Mouse (Mus musculus) ES-Bruce4 (cell line): ENCODE results near the gene Zfp1. TPM values are rescaled to one million over a fixed set of nuclear protein-coding genes. Genes with fewer than 3 reads are reported as not detected.

Experiments
- H3K27ac ChIP-seq: 2 replicates; pipeline ENCODE4 v1.5.1; 2012; ENCODE audit warnings: low read length, inconsistent platforms; ENCODE audit not compliant: insufficient read depth
- H3K27me3 ChIP-seq: 2 replicates; pipeline ENCODE4 v1.6.1; 2012; ENCODE audit warnings: mild to moderate bottlenecking, low read length, inconsistent platforms; ENCODE audit not compliant: control insufficient read depth, poor library complexity, insufficient read depth, severe bottlenecking
- H3K36me3 ChIP-seq: 2 replicates; pipeline ENCODE4 v1.6.1; 2012; ENCODE audit warnings: inconsistent platforms, mild to moderate bottlenecking, low read length, moderate library complexity; ENCODE audit not compliant: control insufficient read depth, poor library complexity, insufficient read depth, severe bottlenecking
- H3K4me1 ChIP-seq: one replicate; pipeline ENCODE4 v1.8.1; 2011; ENCODE audit warnings: low read length; ENCODE audit not compliant: control insufficient read depth, insufficient read depth
- H3K4me3 ChIP-seq: 2 replicates; pipeline ENCODE4 v1.5.1; 2011; ENCODE audit warnings: low read depth, mild to moderate bottlenecking, low read length
- H3K9ac ChIP-seq: 2 replicates; pipeline ENCODE4 v1.6.1; 2012; ENCODE audit warnings: low read depth, mild to moderate bottlenecking, inconsistent platforms; ENCODE audit not compliant: poor library complexity, severe bottlenecking
- H3K9me3 ChIP-seq: replicated peaks from 2 replicates; pipeline ENCODE4 v1.6.1; 2012; ENCODE audit warnings: mild to moderate bottlenecking, low read length, inconsistent platforms; ENCODE audit not compliant: control insufficient read depth, poor library complexity, insufficient read depth, severe bottlenecking
- CTCF ChIP-seq: IDR thresholded peaks from one replicate; pipeline ENCODE4 v1.8.1; 2011; ENCODE audit warnings: low read depth, low read length
- EP300 ChIP-seq: IDR thresholded peaks from 2 replicates; pipeline ENCODE4 v1.6.1; 2011; ENCODE audit warnings: low read depth, low read length; ENCODE audit not compliant: insufficient read depth
- POLR2A ChIP-seq: IDR thresholded peaks from one replicate; pipeline ENCODE4 v1.8.1; 2011; ENCODE audit warnings: low read length; ENCODE audit not compliant: insufficient read depth
- polyA plus RNA-seq: library from polyadenylated mRNA; stranded (reverse); fragments of >200 nt; gene quantifications from 2 replicates; pipeline ENCODE4 v1.2.4, GENCODE M21; 2011; ENCODE audit warnings: low read depth; ENCODE audit not compliant: missing spikeins, insufficient read depth, insufficient read length

Gene Zfp1
- polyA plus RNA-seq, 1 experiment = 22.3 TPM

- peaks cover 11% of the 10 kb centered on the region for H3K4me1 ChIP-seq
- no peak for TF ChIP-seq CTCF
- 0 out of 2 replicates have a peak, but pooled peaks have one; percentile 28 for TF ChIP-seq EP300
- H3K9me3 ChIP-seq = no peaks in the 10 kb centered on the region
- H3K36me3 ChIP-seq = no peaks in the 10 kb centered on the region
- no peaks in the 10 kb centered on the region for H3K27me3 ChIP-seq
- peak overlapping the region; percentile 2 for H3K4me3 ChIP-seq
- H3K9ac ChIP-seq = no peak overlapping the region
- H3K27ac ChIP-seq = peak overlapping the region; percentile 57
Measured at GRCm38 (mm10) chr8:111622553-111622952, 20.6 kb upstream of the Zfp1 start.

DNA sequence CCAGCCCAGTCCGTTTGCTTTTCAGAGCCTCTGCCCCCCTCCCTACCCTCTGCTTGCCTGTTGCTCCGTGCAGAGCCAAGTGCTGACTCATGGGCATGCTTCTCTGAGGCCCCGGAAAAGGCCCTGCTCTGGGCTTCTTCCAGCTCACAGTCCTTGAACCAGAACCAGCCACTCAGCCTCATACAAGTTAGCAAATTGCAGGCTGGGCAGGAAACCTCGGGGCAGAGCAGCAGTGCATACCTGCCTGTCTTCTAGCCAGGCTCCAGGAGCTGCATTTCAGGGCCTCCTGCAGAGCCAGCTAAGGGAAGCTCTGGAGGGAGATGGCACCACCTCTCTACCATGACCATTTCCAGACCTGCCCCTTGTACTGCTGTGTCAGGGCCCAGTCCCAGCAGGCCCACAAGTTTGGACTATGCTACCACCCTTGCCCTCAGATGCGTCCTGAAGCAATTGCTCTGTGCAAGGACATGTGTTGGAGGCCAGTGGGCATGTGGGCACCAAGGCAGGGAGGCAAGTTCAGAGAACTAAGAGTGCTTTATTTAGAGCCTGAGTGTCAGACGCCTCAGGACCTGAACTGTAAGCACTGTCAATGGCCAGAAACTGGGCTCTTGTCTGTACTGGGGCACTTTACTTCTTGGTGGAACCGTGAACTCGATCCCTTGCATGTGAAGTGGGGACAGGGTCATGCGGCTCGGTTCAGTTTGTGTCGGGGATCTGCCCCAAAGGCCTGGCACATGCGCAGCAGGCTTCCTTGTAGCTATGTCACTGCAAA, 18.9 kb upstream of the Zfp1 start:
- TF ChIP-seq POLR2A (no peak), EP300 (no peak), CTCF (no peak)
- no peaks in the 10 kb centered on the region for H3K9me3 ChIP-seq
- H3K4me3 ChIP-seq = no peak overlapping the region
- peak overlapping the region; percentile 7; the same call in 1 of the 2 replicates for H3K9ac ChIP-seq
- H3K27ac ChIP-seq = no peak overlapping the region
- H3K27me3 ChIP-seq = no peaks in the 10 kb centered on the region
- peaks cover 11% of the 10 kb centered on the region for H3K4me1 ChIP-seq
- no peaks in the 10 kb centered on the region for H3K36me3 ChIP-seq

DNA sequence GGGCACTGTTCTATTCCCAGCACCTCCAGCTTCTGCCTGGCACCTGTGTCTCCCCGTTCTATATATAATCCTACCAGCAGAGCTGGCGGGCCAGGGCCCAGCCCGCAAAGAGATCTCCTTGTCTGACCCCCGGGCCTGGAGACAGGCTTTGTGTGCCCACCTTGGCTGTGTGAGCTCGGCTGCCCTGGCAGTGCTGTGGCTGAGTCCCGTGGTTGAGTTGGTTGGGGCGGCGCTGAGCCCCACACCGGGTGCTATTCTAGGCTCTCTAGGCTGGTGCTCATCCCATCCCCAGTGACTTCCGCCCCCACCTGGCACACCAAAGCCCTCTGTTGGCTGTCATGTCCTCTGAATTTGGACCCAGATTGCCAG, 18.4 kb upstream of the Zfp1 start:
- H3K36me3 ChIP-seq = no peaks in the 10 kb centered on the region
- H3K9ac ChIP-seq = peak overlapping the region; percentile 7; the same call in 1 of the 2 replicates
- H3K9me3 ChIP-seq = no peaks in the 10 kb centered on the region

GRCm38 (mm10) chr8:111625694-111626527, 17.3 kb upstream of the Zfp1 start:
- Histone ChIP-seq H3K27me3 (no peaks in the 10 kb centered on the region), H3K4me3 (peak overlapping the region; percentile 18; the same call in 1 of the 2 replicates), H3K9me3 (no peaks in the 10 kb centered on the region), H3K9ac (peak overlapping the region; percentile 12; the same call in 1 of the 2 replicates), H3K4me1 (peaks cover 16% of the 10 kb centered on the region), H3K36me3 (no peaks in the 10 kb centered on the region), H3K27ac (peak overlapping the region; percentile 85)
- TF ChIP-seq POLR2A = no peak
- peak; percentile 82 for TF ChIP-seq CTCF

More for the DNA sequence above, 18.4 kb upstream of the Zfp1 start:
- no peaks in the 10 kb centered on the region for H3K27me3 ChIP-seq
- H3K4me3 ChIP-seq = no peak overlapping the region
- H3K27ac ChIP-seq = no peak overlapping the region
- TF ChIP-seq CTCF (no peak), EP300 (no peak), POLR2A (no peak)
- H3K4me1 ChIP-seq = peaks cover 13% of the 10 kb centered on the region

DNA sequence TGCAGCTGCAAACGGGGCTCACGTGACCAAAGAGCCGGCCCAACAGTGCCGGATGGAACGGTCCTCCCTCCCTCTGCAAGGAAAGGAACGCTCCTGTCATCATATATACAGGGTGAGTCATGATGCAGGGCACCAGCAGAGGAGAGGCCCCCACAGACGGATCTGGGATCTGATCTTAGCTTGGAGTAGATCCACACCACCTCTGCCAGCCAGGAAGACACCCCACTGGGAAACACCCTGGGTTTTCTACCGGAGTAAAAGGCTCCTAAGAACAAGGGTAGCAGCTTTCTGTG, 16.7 kb upstream of the Zfp1 start:
- no peaks in the 10 kb centered on the region for H3K9me3 ChIP-seq
- H3K4me3 ChIP-seq = peak overlapping the region; percentile 18
- H3K27ac ChIP-seq = peak overlapping the region; percentile 85
- peak overlapping the region; percentile 12 for H3K9ac ChIP-seq
- TF ChIP-seq CTCF (no peak), EP300 (peak; percentile 61; the same call in 1 of the 2 replicates)
- H3K4me1 ChIP-seq = peaks cover 15% of the 10 kb centered on the region
- no peaks in the 10 kb centered on the region for H3K27me3 ChIP-seq
- H3K36me3 ChIP-seq = no peaks in the 10 kb centered on the region

DNA sequence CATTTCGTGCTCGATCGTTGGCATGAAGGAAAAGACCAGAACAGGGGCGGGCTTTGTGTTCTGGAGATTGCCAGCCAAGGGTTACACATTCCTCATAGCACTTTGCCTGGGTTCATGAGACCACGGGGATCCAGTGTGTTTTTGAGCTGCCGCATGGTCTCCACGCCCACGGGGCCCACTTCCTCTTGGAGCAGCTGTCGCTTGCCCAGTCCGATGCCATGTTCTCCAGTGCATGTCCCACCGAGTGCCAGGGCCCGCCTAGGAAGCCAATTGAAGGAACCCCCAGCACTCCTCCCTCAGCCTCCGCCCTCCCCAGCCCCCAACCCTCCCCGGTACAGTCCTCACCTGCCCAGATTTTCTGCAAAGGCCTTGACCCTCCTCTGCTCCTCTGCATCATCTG, 16.3 kb upstream of the Zfp1 start:
- H3K36me3 ChIP-seq = no peaks in the 10 kb centered on the region
- H3K4me1 ChIP-seq = peaks cover 12% of the 10 kb centered on the region
- TF ChIP-seq POLR2A = no peak
- TF ChIP-seq CTCF = no peak
- TF ChIP-seq EP300 = no peak
- 0 out of 2 replicates have a peak overlapping the region, but pooled peaks have one; percentile 18 for H3K4me3 ChIP-seq
- H3K27me3 ChIP-seq = no peaks in the 10 kb centered on the region
- peak overlapping the region; percentile 85 for H3K27ac ChIP-seq
- no peaks in the 10 kb centered on the region for H3K9me3 ChIP-seq
- peak overlapping the region; percentile 12 for H3K9ac ChIP-seq
